Mouse (Mus musculus): ENCODE results near the gene Arpc1a.
"Not testable (repeated sequence)": the region's sequence is repeated elsewhere in the genome, so short reads cannot be mapped to it uniquely, and the experiment has no call there.

Gene Arpc1a

GRCm38 (mm10) chr5:145104328-145104727 lies 20.7 kb downstream of the Arpc1a start:
- DNase-seq (ENCODE audit: low read depth), result no peak

GRCm38 (mm10) chr5:145105694-145106275 lies 22.2 kb downstream of the Arpc1a start:
- DNase-seq (ENCODE audit: low read depth), result no peak

GRCm38 (mm10) chr5:145110401-145110800 lies 26.8 kb downstream of the Arpc1a start:
- no peak for DNase-seq (ENCODE audit: low read depth)

- DNase-seq (ENCODE audit: low read depth), result no peak
These were observed 28.9 kb downstream of the Arpc1a start for GRCm38 (mm10) chr5:145112566-145112965.

- DNase-seq (ENCODE audit: low read depth), result no peak
These were observed 29.8 kb downstream of the Arpc1a start for GRCm38 (mm10) chr5:145113416-145113815.

GRCm38 (mm10) chr5:145114071-145114605 lies 30.5 kb downstream of the Arpc1a start, which contains the start of gene Arpc1b:
Gene Arpc1b (plus strand): TSS chr5:145114215.
- DNase-seq (ENCODE audit: low read depth), result no peak

- no peak for DNase-seq (ENCODE audit: low read depth)
These were observed 31.2 kb downstream of the Arpc1a start for GRCm38 (mm10) chr5:145114606-145115473.

GRCm38 (mm10) chr5:145115736-145116135 lies 32.1 kb downstream of the Arpc1a start:
- no peak for DNase-seq (ENCODE audit: low read depth)

GRCm38 (mm10) chr5:145116316-145116715 lies 32.7 kb downstream of the Arpc1a start:
- no peak for DNase-seq (ENCODE audit: low read depth)

GRCm38 (mm10) chr5:145116916-145117315 lies 33.3 kb downstream of the Arpc1a start:
- no peak for DNase-seq (ENCODE audit: low read depth)

GRCm38 (mm10) chr5:145118005-145118404 lies 34.4 kb downstream of the Arpc1a start:
- no peak for DNase-seq (ENCODE audit: low read depth)

GRCm38 (mm10) chr5:145118461-145118860 lies 34.8 kb downstream of the Arpc1a start:
- DNase-seq (ENCODE audit: low read depth), result no peak

- no peak for DNase-seq (ENCODE audit: low read depth)
These were observed 35.8 kb downstream of the Arpc1a start for GRCm38 (mm10) chr5:145119385-145119784.

GRCm38 (mm10) chr5:145120921-145121320 lies 37.3 kb downstream of the Arpc1a start:
- DNase-seq (ENCODE audit: low read depth), result no peak

- DNase-seq (ENCODE audit: low read depth), result no peak
These were observed 39.8 kb downstream of the Arpc1a start for GRCm38 (mm10) chr5:145123396-145123795.

GRCm38 (mm10) chr5:145126580-145126979 lies 43.0 kb downstream of the Arpc1a start:
- no peak for DNase-seq (ENCODE audit: low read depth)

- no peak for DNase-seq (ENCODE audit: low read depth)
These were observed 45.5 kb downstream of the Arpc1a start for GRCm38 (mm10) chr5:145129124-145129523.

GRCm38 (mm10) chr5:145129773-145130172 lies 46.1 kb downstream of the Arpc1a start:
- not testable (repeated sequence) for DNase-seq (ENCODE audit: low read depth)

GRCm38 (mm10) chr5:145130191-145130590 lies 46.6 kb downstream of the Arpc1a start:
- no peak for DNase-seq (ENCODE audit: low read depth)

GRCm38 (mm10) chr5:145130995-145131394 lies 47.4 kb downstream of the Arpc1a start:
- no peak for DNase-seq (ENCODE audit: low read depth)

GRCm38 (mm10) chr5:145133275-145133674 lies 49.6 kb downstream of the Arpc1a start:
- not testable (repeated sequence) for DNase-seq (ENCODE audit: low read depth)

GRCm38 (mm10) chr5:145138836-145139235 lies 55.2 kb downstream of the Arpc1a start:
- no peak for DNase-seq (ENCODE audit: low read depth)

Data from c-Kit-positive CD71-negative TER-119-negative erythroid progenitor cells, embryonic 14.5 days (primary cell).